Mouse (Mus musculus): ENCODE measurements at regions not wholly inside any gene's neighbourhood (a gene's known extent, or its start where the extent isn't known, plus 50 kb on each side); places are given as distances from the start of the nearest gene placed in this dataset.

- no peak for TF ChIP-seq CTCF (IDR thresholded peaks at IDR 0.05; ENCODE audit: control insufficient read depth, insufficient read depth, insufficient read length)
- TF ChIP-seq USF1 (IDR thresholded peaks at IDR 0.05; ENCODE audit: low read depth): no peak
- TF ChIP-seq CEBPB (IDR thresholded peaks at IDR 0.05; ENCODE audit: low read depth): no peak
- no peak for TF ChIP-seq MYOD1 (IDR thresholded peaks at IDR 0.05; ENCODE audit: control insufficient read depth, insufficient read length, low read depth)
Measured at GRCm38 (mm10) chr16:9452058-9452457, 543.3 kb downstream of the Grin2a start.

All from C2C12 (cell line).